Mouse (Mus musculus) Patski (cell line): Measurements from ENCODE around the gene Pik3cd. TPM values are rescaled to one million over a fixed set of nuclear protein-coding genes. Genes with fewer than 3 reads are reported as not detected.
A peak's percentile ranks its signal among the peaks of the same experiment; 100 is the strongest.

Experiments used
- ATAC-seq: fragments of 100-300 bp; one replicate; pipeline ENCODE4 v1.8.0; 2021
- CTCF ChIA-PET: fragments of 350-600 bp; sonication (Branson Sonifier 250); formaldehyde crosslinking; loops from one replicate; lab custom pipeline; 2022; ENCODE audit warnings: inconsistent platforms; lab: Charles Lee
- POLR2A ChIA-PET: fragments of 350-600 bp; sonication (Branson Sonifier 250); formaldehyde crosslinking; loops from one replicate; lab custom pipeline; 2022; ENCODE audit warnings: antibody characterized with exemption, inconsistent platforms; lab: Charles Lee
- DNase-seq: peaks from one replicate; pipeline ENCODE4 v3.0.0-alpha.2; 2011; ENCODE audit warnings: low read depth, low spot score
- H3K27me3 ChIP-seq: fragments of 371-371 bp; one replicate; pipeline ENCODE4 v1.5.1; 2021
- CTCF ChIP-seq: fragments of 100-300 bp; IDR thresholded peaks from one replicate; pipeline ENCODE4 v1.5.1; 2021
- in situ Hi-C: fragments of 300-500 bp; cut with MboI; formaldehyde crosslinking; loops from 3 replicates; pipeline ENCODE4 v1.11.1; 2018; ENCODE audit warnings: low pct_unique_long_range_greater_than_20kb, mixed read lengths
- polyA plus RNA-seq: library from polyadenylated mRNA; unstranded; gene quantifications from one replicate; pipeline ENCODE4 v1.2.3, GENCODE M21; 2021

Gene Pik3cd
- polyA plus RNA-seq, 1 experiment from 2014 or later = 0.51 TPM

- DNase-seq = no peak
- POLR2A ChIA-PET = no interaction called here
- in situ Hi-C loops = loop anchor here (5.0 kb wide), 1 partner anchor 59 kb away; no protein-coding TSS in a partner anchor
- no peak for TF ChIP-seq CTCF
- ATAC-seq = no peak
- CTCF ChIA-PET = interaction anchor here (0.7 to 1.0 kb wide), 2 partner anchors 11 to 62 kb away, joined by 3 read pairs; no protein-coding TSS in a partner anchor
- H3K27me3 ChIP-seq = no peaks in the 10 kb centered on the region
These were observed 9.1 kb upstream of the Pik3cd start for GRCm38 (mm10) chr4:149711485-149711884.

GRCm38 (mm10) chr4:149710510-149710909 lies 8.1 kb upstream of the Pik3cd start:
- DNase-seq = no peak
- in situ Hi-C loops = loop anchor here (5.0 kb wide), 1 partner anchor 58 kb away; no protein-coding TSS in a partner anchor
- ChIA-PET POLR2A (no interaction called here), CTCF (interaction anchor here (0.7 to 1.1 kb wide), 5 partner anchors 19 to 162 kb away, joined by 3 to 5 read pairs (median 3); no protein-coding TSS in a partner anchor)
- TF ChIP-seq CTCF = no peak
- ATAC-seq = peak; percentile 85
- H3K27me3 ChIP-seq = no peaks in the 10 kb centered on the region

GRCm38 (mm10) chr4:149705941-149706340 lies 3.6 kb upstream of the Pik3cd start:
- in situ Hi-C loops = no loop called here
- DNase-seq (no peak), ATAC-seq (no peak)
- TF ChIP-seq CTCF = no peak
- POLR2A ChIA-PET = no interaction called here
- no peaks in the 10 kb centered on the region for H3K27me3 ChIP-seq
- CTCF ChIA-PET = no interaction called here

- ATAC-seq (no peak), DNase-seq (no peak)
- ChIA-PET POLR2A (no interaction called here), CTCF (no interaction called here)
- TF ChIP-seq CTCF = no peak
- no peaks in the 10 kb centered on the region for H3K27me3 ChIP-seq
- in situ Hi-C loops = no loop called here
These were observed 2.9 kb upstream of the Pik3cd start for GRCm38 (mm10) chr4:149705298-149705697.

- DNase-seq = no peak
- H3K27me3 ChIP-seq = no peaks in the 10 kb centered on the region
- ChIA-PET CTCF (interaction anchor here (1.8 to 2.1 kb wide), 2 partner anchors 10 to 11 kb away, joined by 4 to 5 read pairs; no protein-coding TSS in a partner anchor), POLR2A (interaction anchor here (0.7 to 0.8 kb wide), 2 partner anchors 27 to 50 kb away, joined by 3 to 4 read pairs; no protein-coding TSS in a partner anchor)
- TF ChIP-seq CTCF = no peak
- no peak for ATAC-seq
- in situ Hi-C loops = no loop called here
These were observed 753 bp downstream of the Pik3cd start for GRCm38 (mm10) chr4:149701426-149702209.

- ChIA-PET CTCF (interaction anchor here (1.0 kb wide), 1 partner anchor 12 kb away, joined by 3 read pairs; no protein-coding TSS in a partner anchor), POLR2A (no interaction called here)
- H3K27me3 ChIP-seq = no peaks in the 10 kb centered on the region
- DNase-seq (no peak), ATAC-seq (no peak)
- in situ Hi-C loops = no loop called here
- TF ChIP-seq CTCF = no peak
These were observed 2.4 kb downstream of the Pik3cd start for GRCm38 (mm10) chr4:149699953-149700352.

- in situ Hi-C loops = no loop called here
- CTCF ChIA-PET = no interaction called here
- ATAC-seq (no peak), DNase-seq (no peak)
- no peak for TF ChIP-seq CTCF
- H3K27me3 ChIP-seq = no peaks in the 10 kb centered on the region
- POLR2A ChIA-PET = interaction anchor here (0.7 kb wide), 1 partner anchor 60 kb away, joined by 3 read pairs; no protein-coding TSS in a partner anchor
These were observed 4.1 kb downstream of the Pik3cd start for GRCm38 (mm10) chr4:149698197-149698821.

GRCm38 (mm10) chr4:149697506-149698196 lies 4.7 kb downstream of the Pik3cd start:
- DNase-seq = no peak
- no peaks in the 10 kb centered on the region for H3K27me3 ChIP-seq
- in situ Hi-C loops = no loop called here

GRCm38 (mm10) chr4:149696189-149696971 lies 6.0 kb downstream of the Pik3cd start:
- ChIA-PET CTCF (no interaction called here), POLR2A (no interaction called here)
- ATAC-seq (no peak), DNase-seq (no peak)
- H3K27me3 ChIP-seq = no peaks in the 10 kb centered on the region
- in situ Hi-C loops = no loop called here
- no peak for TF ChIP-seq CTCF

More at GRCm38 (mm10) chr4:149697506-149698196, 4.7 kb downstream of the Pik3cd start:
- POLR2A ChIA-PET = interaction anchor here (0.7 kb wide), 1 partner anchor 59 kb away, joined by 3 read pairs; no protein-coding TSS in a partner anchor
- no peak for ATAC-seq
- TF ChIP-seq CTCF = no peak
- CTCF ChIA-PET = no interaction called here

GRCm38 (mm10) chr4:149691368-149691767 lies 11.0 kb downstream of the Pik3cd start:
- TF ChIP-seq CTCF = no peak

More at GRCm38 (mm10) chr4:149691368-149691767, 11.0 kb downstream of the Pik3cd start:
- no peaks in the 10 kb centered on the region for H3K27me3 ChIP-seq
- no peak for DNase-seq
- in situ Hi-C loops = no loop called here
- CTCF ChIA-PET = interaction anchor here (1.2 to 1.5 kb wide), 3 partner anchors 11 to 63 kb away, joined by 3 to 5 read pairs (median 3); partner anchors contain the start of gene Pik3cd
- no peak for ATAC-seq
- POLR2A ChIA-PET = interaction anchor here (1.2 kb wide), 1 partner anchor 157 kb away, joined by 3 read pairs; no protein-coding TSS in a partner anchor
